Mouse (Mus musculus) liver, embryonic 16.5 days (tissue): ENCODE measurements around the gene Kcnk1. TPM values are rescaled to one million over a fixed set of nuclear protein-coding genes. Genes with fewer than 3 reads are reported as not detected.

Source experiments
- ATAC-seq: fragments of 200-750 bp; cut with Nextera tagmentation; 2 replicates; pipeline ENCODE4 v1.8.0; 2017; ENCODE audit warnings: low read depth, mild to moderate bottlenecking, moderate number of reproducible peaks, moderate library complexity
- H3K27ac ChIP-seq: fragments of 300-500 bp; sonication (generic); 2 replicates; pipeline ENCODE4 v1.5.1; 2014; ENCODE audit warnings: mild to moderate bottlenecking, low read length
- H3K27me3 ChIP-seq: fragments of 300-500 bp; sonication (generic); 2 replicates; pipeline ENCODE4 v1.6.1; 2014; ENCODE audit warnings: low read depth, low read length, mixed read lengths; ENCODE audit not compliant: control insufficient read depth, insufficient read depth
- H3K36me3 ChIP-seq: fragments of 300-500 bp; sonication (generic); 2 replicates; pipeline ENCODE4 v1.6.1; 2014; ENCODE audit warnings: mild to moderate bottlenecking; ENCODE audit not compliant: control insufficient read depth, insufficient read depth
- H3K4me1 ChIP-seq: fragments of 300-500 bp; sonication (generic); 2 replicates; pipeline ENCODE4 v1.6.1; 2014; ENCODE audit warnings: low read depth, low read length, mixed read lengths; ENCODE audit not compliant: control insufficient read depth
- H3K4me2 ChIP-seq: fragments of 300-500 bp; sonication (generic); 2 replicates; pipeline ENCODE4 v1.6.1; 2014; ENCODE audit warnings: low read depth, low read length, mixed read lengths
- H3K4me3 ChIP-seq: fragments of 300-500 bp; sonication (generic); 2 replicates; pipeline ENCODE4 v1.5.1; 2014; ENCODE audit warnings: low read depth, mild to moderate bottlenecking, low read length
- H3K9ac ChIP-seq: fragments of 300-500 bp; sonication (generic); 2 replicates; pipeline ENCODE4 v1.6.1; 2014; ENCODE audit warnings: low read depth, low read length
- H3K9me3 ChIP-seq: fragments of 300-500 bp; sonication (generic); replicated peaks from 2 replicates; pipeline ENCODE4 v1.6.1; 2016; ENCODE audit warnings: low read length; ENCODE audit not compliant: control insufficient read depth
- WGBS: fragments of 180-500 bp; shearing (Covaris S2); extraction: QIAGEN DNeasy Blood & Tissue Kit; methylation state at CpG from one replicate; pipeline ENCODE4 v1.1.7; 2014; ENCODE audit not compliant: insufficient replicate concordance; 5-methylcytosine and 5-hydroxymethylcytosine counted together
- polyA plus RNA-seq: library from polyadenylated mRNA; unstranded; fragments of >200 nt; fragmentation: Nextera tagmentation; extraction: Ambion mirVana; gene quantifications from 2 replicates; pipeline ENCODE4 v1.2.1, GENCODE M21; 2015

The Kcnk1 gene
- polyA plus RNA-seq, 1 experiment from 2014 or later = 0.61 TPM

GRCm38 (mm10) chr8:125986999-125987589 is 7.9 kb upstream of the Kcnk1 start:
- no peak overlapping the region for H3K9ac ChIP-seq
- H3K4me3 ChIP-seq = no peak overlapping the region
- no peaks in the 10 kb centered on the region for H3K27me3 ChIP-seq
- no peaks in the 10 kb centered on the region for H3K4me1 ChIP-seq
- 59% methylated on average over 6 of the region's 6 CpGs for WGBS
- no peak overlapping the region for H3K27ac ChIP-seq
- no peak for ATAC-seq
- no peak overlapping the region for H3K4me2 ChIP-seq
- H3K36me3 ChIP-seq = no peaks in the 10 kb centered on the region
- no peaks in the 10 kb centered on the region for H3K9me3 ChIP-seq

DNA sequence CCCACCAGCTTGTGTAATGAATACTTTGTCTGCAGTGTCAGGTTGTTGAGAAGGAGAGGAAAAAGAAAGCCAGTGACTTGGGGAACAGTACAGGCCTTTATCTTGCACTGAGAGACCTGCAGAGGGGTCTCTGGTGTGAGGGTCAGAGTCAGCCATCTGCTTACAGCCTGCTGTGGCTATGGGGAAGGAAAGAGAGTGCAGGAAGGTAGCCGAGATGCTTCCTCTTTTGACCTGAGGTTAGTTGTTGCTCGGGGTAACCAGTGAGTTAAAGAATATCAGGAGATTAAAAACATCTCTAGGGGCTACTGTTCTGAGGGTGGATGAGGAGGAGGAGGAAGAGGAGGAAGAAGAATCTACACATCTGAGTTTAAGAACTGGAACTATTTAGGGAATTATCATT is 7.0 kb upstream of the Kcnk1 start:
- ATAC-seq = no peak

DNA sequence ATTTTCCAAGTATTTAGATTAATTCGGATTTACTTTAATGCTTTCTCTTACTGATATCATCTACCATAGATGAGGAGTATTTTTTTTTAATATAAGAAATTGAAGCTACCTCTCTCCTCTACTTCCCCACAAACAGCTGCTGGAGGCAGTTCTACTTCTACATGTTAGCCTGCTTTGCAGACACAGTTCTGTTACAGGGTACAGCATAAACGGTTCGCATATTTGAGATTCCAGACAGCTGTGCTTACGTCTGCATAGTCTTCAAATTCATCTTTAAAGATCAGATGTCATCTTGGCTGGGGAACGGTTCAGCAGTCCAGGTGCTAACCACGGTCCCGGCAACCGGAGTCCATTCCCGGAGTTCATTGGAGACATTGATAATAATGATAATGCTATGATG is 1.3 kb upstream of the Kcnk1 start:
- Histone ChIP-seq H3K9me3 (no peaks in the 10 kb centered on the region), H3K27ac (no peak overlapping the region), H3K36me3 (no peaks in the 10 kb centered on the region), H3K4me2 (no peak overlapping the region), H3K9ac (no peak overlapping the region), H3K4me1 (no peaks in the 10 kb centered on the region), H3K27me3 (peaks cover 39% of the 10 kb centered on the region), H3K4me3 (no peak overlapping the region)
- no peak for ATAC-seq
- 68% methylated on average over 9 of the region's 9 CpGs for WGBS

More for the DNA sequence above, 7.0 kb upstream of the Kcnk1 start:
- WGBS = 13% methylated on average over 2 of the region's 2 CpGs
- H3K36me3 ChIP-seq = no peaks in the 10 kb centered on the region
- no peak overlapping the region for H3K4me3 ChIP-seq
- H3K9me3 ChIP-seq = no peaks in the 10 kb centered on the region
- H3K27me3 ChIP-seq = peaks cover 3% of the 10 kb centered on the region; the same call in 1 of the 2 replicates
- H3K4me2 ChIP-seq = no peak overlapping the region
- H3K4me1 ChIP-seq = no peaks in the 10 kb centered on the region
- no peak overlapping the region for H3K27ac ChIP-seq
- H3K9ac ChIP-seq = no peak overlapping the region

DNA sequence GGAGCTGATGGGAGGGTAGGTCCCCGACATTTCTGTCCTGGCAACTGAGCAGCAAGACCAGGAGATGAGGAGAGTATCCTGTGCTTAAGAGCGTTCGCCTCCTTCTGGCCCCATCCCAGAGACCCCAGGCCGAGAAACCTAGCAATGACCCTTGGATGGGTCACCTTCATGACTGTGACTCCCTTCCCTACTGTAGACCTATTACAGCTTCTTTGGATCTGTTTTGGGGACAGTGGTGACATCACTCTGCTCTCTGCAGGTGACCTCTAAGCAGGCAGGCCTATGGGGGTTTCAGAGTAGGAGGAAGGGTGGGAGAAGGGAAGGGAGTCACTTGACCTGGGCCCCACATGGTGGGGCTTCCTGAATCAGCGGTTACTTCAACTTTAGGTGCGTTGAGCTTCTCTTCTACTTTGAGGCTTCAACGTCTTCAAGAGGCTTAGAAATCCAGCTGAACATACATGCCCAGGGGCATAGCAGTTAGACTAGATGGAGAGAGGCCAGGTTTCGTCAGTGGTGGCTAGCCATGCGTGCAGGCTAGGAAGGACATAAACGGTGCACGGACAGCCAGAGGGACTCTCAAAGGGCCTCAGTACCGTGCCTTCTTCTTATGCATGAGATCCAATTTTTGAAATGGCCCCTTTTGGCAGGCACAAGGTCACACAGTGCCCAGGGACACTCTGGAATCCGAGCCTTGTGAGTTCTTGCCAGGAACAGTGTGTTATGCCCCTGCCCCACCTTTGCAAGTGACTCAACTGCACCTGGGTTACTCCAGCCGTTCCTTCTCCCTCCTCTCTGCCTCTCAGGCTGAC is 1.3 kb downstream of the Kcnk1 start:
- no peak overlapping the region for H3K4me2 ChIP-seq
- H3K9ac ChIP-seq = no peak overlapping the region
- H3K27me3 ChIP-seq = peaks cover 39% of the 10 kb centered on the region
- no peak for ATAC-seq
- no peaks in the 10 kb centered on the region for H3K4me1 ChIP-seq
- 17% methylated on average over 14 of the region's 14 CpGs for WGBS
- no peak overlapping the region for H3K27ac ChIP-seq
- H3K4me3 ChIP-seq = no peak overlapping the region
- H3K9me3 ChIP-seq = no peaks in the 10 kb centered on the region
- no peaks in the 10 kb centered on the region for H3K36me3 ChIP-seq

DNA sequence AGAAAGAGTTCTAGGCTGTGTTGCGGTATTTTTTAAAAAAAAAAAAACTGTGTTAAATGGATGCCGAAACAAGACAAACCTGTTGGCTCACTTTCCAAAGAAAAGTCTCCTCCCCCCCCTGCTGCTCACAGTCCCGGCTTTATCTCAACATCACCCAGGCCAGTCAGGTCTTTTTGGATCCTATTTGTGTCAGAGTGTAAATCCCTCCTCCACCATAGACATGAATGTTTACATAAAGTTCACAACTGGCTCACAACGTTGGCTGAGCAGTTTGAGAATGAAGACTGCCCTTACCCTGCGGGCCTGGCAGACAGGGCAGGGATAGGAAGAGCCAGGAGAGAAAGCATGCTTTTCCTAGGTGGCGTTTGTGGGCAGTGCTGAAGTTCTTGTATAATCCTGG is 2.0 kb downstream of the Kcnk1 start:
- WGBS = 32% methylated on average over 6 of the region's 6 CpGs
- H3K4me1 ChIP-seq = no peaks in the 10 kb centered on the region
- H3K4me2 ChIP-seq = no peak overlapping the region
- H3K36me3 ChIP-seq = no peaks in the 10 kb centered on the region
- no peak for ATAC-seq
- H3K9me3 ChIP-seq = no peaks in the 10 kb centered on the region
- H3K27ac ChIP-seq = no peak overlapping the region
- no peak overlapping the region for H3K9ac ChIP-seq
- H3K27me3 ChIP-seq = peaks cover 39% of the 10 kb centered on the region
- no peak overlapping the region for H3K4me3 ChIP-seq

GRCm38 (mm10) chr8:125997550-125997949 is 2.6 kb downstream of the Kcnk1 start:
- Histone ChIP-seq H3K36me3 (no peaks in the 10 kb centered on the region), H3K27me3 (peaks cover 39% of the 10 kb centered on the region), H3K4me3 (no peak overlapping the region), H3K4me1 (no peaks in the 10 kb centered on the region), H3K27ac (no peak overlapping the region), H3K9me3 (no peaks in the 10 kb centered on the region), H3K9ac (no peak overlapping the region), H3K4me2 (no peak overlapping the region)
- WGBS = 57% methylated on average over 5 of the region's 5 CpGs
- ATAC-seq = no peak

GRCm38 (mm10) chr8:125999842-126000395 is 4.9 kb downstream of the Kcnk1 start:
- 67% methylated on average over 7 of the region's 7 CpGs for WGBS
- Histone ChIP-seq H3K27ac (no peak overlapping the region), H3K4me3 (no peak overlapping the region), H3K4me1 (no peaks in the 10 kb centered on the region), H3K27me3 (peaks cover 23% of the 10 kb centered on the region), H3K9ac (no peak overlapping the region), H3K4me2 (no peak overlapping the region), H3K9me3 (no peaks in the 10 kb centered on the region), H3K36me3 (no peaks in the 10 kb centered on the region)
- no peak for ATAC-seq

DNA sequence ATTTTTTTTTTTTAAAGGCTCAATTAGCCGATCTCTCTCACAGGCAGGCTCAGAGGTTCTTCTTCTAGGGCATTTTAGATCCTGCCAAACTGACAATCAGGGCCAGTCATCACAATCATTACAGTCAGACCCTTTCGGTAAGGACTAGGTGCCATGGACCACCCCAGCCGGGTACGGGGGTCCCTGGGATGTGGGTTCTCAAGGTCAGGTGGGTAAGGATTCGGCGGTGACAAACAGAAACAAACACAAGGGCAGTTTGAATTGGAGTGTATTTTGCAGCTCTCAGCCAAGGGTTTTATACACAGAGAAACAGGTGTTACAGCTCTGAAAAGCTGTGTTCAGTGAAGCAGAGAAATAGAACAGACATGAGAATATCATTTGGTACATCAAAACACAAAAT is 8.6 kb downstream of the Kcnk1 start:
- no peak for ATAC-seq
- H3K4me1 ChIP-seq = no peaks in the 10 kb centered on the region
- no peak overlapping the region for H3K9ac ChIP-seq
- H3K4me3 ChIP-seq = no peak overlapping the region
- H3K9me3 ChIP-seq = no peaks in the 10 kb centered on the region
- whole genome bisulfite sequencing = 72% methylated on average over 6 of the region's 6 CpGs
- no peak overlapping the region for H3K27ac ChIP-seq
- H3K36me3 ChIP-seq = no peaks in the 10 kb centered on the region
- H3K4me2 ChIP-seq = no peak overlapping the region
- no peaks in the 10 kb centered on the region for H3K27me3 ChIP-seq

- Histone ChIP-seq H3K9me3 (no peaks in the 10 kb centered on the region), H3K27me3 (no peaks in the 10 kb centered on the region), H3K4me1 (no peaks in the 10 kb centered on the region), H3K36me3 (no peaks in the 10 kb centered on the region), H3K4me2 (no peak overlapping the region), H3K4me3 (no peak overlapping the region), H3K27ac (no peak overlapping the region), H3K9ac (no peak overlapping the region)
- no peak for ATAC-seq
- 46% methylated on average over 7 of the region's 7 CpGs for WGBS
Measured at GRCm38 (mm10) chr8:126004953-126005352, 10.0 kb downstream of the Kcnk1 start.
